Mouse (Mus musculus): ENCODE results near the gene Cpt1b.

GRCm38 (mm10) chr15:89387127-89387526 lies 38.5 kb downstream of the Cpt1b start:
- TF ChIP-seq CTCF (IDR thresholded peaks at IDR 0.05; ENCODE audit: borderline replicate concordance, insufficient read depth, low read depth, low read length) = no peak
- no peak for TF ChIP-seq POLR2A (IDR thresholded peaks at IDR 0.05; ENCODE audit: borderline replicate concordance, insufficient read depth, low read length)

Data from cerebellum, adult 2 months (tissue).